Mouse (Mus musculus) monocyte, adult 5-6 weeks (primary cell): ENCODE results near the gene Ank3. TPM values are rescaled to one million over a fixed set of nuclear protein-coding genes. Genes with fewer than 3 reads are reported as not detected.

Experiments used
- ATAC-seq: fragments of 153-309, 156-312 bp; replicated peaks from 2 replicates; pipeline ENCODE4 v1.8.0; 2017; ENCODE audit warnings: mild to moderate bottlenecking; ENCODE audit not compliant: low TSS enrichment, insufficient number of reproducible peaks, severe bottlenecking, poor library complexity, low FRiP score
- total RNA-seq: library from RNA; stranded (forward); fragments of 200-1000, 200-491, 200-594 nt; gene quantifications from 3 replicates; pipeline ENCODE4 v1.2.3, GENCODE M21; 2017

Gene Ank3
- total RNA-seq, 1 experiment from 2014 or later = not detected

DNA sequence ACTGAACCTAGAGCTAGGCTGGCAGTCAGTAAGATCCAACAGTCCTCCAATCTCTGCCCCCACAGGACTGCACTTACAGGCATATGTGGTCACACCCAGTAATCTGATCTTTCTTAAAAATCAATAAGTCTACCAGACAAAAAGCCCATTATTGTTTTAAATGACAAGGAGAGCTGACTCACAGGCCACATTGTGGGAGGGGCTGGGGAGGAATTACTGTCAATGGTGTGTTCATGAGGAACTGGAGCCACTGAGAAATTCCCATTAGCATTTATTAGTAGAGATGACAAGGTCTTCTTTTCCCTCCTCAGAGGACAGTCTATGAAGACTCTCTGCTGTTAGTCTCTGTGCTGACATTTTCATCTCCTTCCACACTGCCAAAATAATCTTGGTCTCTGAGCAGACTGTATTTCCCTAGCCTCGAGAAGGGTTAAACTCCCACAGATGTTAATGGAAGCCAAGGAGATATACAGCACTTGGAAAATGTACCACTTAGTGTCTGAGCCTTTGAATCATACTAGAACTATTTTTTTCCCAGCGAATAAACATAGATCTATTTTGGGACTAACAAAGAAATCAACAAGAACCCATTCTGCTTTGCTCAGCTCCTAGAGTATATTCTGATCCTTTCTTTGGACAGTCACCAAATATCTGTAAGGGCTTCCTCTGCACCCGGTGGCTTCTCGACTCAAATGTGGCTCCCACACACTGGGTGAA, 358.5 kb downstream of the Ank3 start:
- ATAC-seq = no peak

DNA sequence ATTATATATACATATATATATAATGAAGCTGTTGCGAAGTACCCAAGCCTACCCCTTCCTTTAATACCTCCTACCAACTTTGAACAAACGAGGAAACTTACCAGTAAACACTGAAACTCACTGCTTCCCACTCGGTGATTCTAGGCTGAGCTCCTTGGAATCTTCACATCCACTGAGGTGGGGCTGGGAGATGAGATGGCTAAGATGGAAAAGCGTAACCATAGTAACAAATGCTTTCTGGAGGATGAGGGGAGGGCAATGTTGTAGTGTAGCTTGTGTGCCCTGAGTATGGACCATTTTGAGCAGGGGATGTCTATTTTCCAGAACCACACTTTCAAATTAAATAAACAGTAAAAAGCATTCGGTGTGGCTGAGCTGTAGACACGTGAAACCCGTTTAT, 364.4 kb downstream of the Ank3 start:
- no peak for ATAC-seq

DNA sequence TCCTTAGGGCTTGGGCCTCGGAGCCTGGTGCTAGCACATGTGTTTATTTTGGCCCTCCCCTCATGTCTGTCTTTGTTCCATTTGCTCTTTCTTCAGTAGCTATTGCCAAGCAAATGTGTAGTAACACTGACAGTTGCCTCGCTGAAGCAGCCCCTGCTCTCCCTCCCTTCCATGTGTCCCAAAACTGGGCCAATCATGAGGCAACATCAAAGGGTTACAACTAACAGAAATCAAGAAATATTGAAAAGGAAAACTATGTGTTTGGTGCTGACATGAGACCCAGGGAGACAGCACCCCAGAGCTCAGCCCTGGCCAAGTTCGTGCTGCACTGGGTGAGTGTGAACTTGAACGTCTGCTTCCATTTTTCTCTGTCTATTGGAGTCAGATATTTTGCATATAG, 365.8 kb downstream of the Ank3 start:
- ATAC-seq = no peak

DNA sequence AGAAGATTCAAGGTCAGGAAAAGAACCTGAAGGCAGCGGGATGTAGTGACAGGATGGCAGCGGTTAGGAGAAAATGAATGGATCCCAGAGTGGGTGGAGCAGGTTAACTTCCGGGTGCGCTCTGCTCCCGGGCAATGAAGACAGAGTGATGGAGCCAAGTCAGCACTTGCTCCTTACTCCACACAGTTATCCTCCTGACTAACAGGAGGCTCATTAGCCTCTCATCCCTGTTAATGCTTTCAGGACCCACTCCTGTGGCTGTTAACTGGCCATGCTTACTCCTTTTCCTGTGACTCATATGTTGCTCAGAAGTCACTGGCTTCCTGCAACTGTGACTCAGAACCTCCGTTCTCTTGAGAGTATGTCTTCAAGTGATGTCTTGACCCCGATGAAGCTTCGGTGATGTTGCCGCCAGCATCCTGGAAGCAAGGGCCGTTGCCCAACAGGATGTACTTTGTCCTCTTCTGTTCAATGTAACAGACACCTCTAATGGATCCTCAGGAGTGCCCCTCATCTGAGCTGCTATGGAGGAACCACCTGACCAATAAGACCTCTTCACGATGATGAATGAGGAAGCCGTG, 378.6 kb downstream of the Ank3 start:
- no peak for ATAC-seq

DNA sequence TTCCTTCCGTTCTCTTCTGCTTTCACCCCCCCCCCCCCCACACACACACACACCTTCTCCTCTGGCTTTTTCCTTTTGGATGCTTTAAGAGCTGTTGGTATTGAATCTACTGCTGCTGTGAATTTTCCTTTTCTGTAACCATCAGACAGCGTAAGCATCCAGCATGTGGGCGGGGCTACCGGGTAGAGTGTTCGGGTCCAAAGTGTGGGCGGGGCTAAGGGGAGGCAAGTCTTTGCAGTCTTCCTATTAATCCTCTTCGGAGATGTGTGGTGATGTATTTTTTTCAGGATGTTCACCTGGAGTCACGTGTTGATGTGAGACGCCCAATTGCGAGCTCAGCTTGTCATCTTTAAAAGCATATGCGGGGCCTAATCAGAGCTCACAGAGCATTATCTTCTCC, 379.2 kb downstream of the Ank3 start:
- ATAC-seq = no peak

DNA sequence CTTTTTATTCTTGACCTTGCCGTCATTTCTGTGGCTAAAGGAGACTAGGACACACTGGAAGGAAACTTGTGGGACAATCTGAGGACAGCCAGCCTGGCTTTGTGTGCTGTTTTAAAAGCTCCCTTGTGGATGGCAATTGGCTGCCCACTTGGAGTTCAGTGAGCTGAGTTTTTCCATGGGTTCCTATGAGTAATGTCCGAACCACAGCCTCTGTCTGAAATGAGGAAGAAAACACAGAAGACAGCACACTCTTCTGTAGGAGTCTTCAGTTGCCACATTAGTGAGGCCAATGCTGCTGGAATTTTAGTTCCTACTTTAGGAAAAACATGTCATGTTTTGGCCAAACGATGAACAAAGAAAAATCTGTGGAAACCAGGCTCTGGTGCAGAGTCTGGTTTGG, 380.7 kb downstream of the Ank3 start:
- ATAC-seq = no peak

DNA sequence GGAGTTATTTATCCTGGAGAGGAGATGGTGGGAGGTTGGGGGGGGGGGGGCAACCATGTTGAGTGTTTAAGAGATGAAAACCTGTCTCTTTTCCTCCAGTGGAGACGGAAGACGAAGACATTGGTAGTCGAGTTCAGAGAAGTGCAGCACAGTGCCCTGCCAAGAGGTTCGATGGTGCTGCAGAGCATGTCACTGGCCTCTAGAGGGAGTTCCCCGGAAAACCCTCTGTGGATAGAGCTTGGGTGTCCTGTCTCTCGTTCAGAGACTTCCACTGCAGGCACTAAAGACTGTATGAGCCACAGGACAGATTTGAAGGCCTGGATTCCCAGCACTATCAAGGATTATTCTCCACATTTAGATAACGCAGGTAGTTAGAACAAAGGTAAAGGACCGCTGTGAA, 382.9 kb downstream of the Ank3 start:
- no peak for ATAC-seq

DNA sequence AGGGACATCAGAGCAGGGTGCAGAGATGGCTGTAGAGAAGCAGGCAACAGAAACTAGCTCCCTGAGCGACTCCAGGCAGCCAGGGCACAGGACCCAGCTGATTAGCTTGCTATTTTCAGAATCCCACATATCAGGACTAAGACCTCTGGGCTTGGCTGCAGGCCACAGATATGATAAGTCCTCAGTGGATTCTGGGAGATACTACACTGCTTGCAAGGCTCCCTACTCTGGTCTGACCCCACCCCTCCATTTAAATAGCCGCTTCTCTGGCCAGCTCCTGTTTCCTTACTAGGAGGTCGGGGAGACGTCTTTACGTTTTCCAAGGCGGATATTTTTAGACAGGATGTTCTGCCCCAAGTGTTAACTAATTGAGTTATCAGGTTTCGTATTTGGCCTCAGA, 386.7 kb downstream of the Ank3 start:
- no peak for ATAC-seq

DNA sequence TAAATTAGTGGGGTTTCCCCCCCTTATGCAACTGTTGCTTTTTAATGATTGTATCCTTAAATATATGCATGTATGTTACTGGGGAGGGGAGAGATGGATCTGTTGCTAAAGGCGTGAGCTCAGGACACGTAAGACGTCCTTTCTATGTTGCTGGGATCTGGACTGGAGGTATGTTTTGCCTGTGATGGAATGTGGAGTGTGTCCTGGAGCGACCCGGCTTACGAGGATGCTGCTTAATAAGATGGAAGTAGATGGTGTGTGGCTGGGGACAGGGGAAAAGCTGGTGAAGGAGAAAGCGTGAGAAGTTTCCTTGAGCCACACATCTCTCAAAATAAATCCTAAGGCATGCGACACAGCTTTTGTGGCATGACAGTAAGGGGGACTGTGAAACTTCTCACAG, 387.1 kb downstream of the Ank3 start:
- no peak for ATAC-seq

DNA sequence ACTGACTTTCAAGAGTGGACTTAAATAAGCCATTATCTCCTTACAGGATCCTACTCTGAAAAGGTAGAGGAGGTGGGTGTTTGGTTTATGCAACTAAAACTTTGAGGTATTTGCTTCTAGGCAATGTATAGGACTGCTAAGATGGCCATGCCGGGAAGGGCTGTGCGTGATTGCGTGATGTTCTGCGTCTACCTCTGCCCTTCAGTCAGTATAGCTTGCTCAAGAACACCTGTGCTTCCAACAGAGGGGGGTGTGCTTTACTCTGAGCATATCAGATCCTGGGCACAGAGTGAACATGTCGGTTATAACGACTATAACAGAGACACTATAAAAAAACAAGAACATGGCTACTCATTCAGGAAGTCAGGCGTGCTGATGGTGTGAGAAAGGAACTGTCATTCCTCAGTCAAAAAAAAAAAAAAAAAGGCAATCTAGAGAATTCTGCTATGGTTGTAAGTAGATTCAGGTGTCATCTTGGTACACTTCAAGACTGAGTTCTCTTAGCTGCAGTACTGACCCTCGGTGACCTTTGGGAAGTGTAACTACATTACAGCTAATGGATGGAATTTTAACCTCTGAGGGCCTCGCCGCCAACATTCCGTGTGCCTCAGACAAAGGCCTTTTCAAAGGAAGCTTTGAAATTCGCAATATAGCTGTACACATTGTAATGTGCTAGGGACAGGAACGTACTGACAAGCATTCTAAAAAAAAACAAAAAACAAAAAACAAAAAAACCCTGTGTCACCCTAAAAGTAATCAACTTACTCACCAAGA, 387.8 kb downstream of the Ank3 start:
- no peak for ATAC-seq

DNA sequence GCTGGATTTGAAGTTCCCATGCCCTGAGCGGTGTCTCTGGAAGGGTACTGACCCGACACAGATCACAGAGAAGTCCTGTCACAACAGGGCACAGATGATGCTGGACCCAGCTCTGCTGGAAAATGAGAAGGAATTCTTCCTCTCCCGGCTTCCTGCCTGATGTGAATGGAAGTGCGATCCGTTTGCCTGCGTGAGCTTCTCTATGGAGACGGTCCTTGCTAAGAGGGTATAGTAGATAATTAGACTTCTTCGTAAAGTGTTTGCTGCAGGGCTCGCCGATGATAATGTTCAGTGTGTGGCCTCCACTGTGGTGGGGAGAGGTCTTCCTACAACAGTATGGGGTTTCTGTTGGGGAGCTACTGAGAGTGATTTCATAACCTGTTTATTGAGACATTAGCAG, 388.8 kb downstream of the Ank3 start:
- ATAC-seq = no peak

DNA sequence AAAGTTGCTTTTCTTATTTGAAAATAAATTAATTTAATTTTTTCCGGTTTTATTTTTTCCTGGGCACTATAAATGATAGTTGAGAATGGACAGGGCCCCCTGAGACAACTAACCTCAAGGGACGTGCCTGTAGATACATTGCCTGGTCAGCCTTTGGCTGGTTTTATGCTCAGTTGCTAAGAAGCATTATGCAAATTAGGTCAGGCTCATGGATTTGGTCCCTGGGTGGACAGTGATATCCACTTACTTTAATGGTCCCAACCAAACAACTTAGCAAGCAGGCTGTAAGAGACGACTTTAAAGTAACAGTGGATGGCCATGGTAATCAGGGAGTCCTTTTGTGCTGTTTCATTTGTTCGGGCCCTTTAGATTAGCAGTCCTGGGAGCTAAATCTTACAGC, 392.0 kb downstream of the Ank3 start:
- no peak for ATAC-seq

DNA sequence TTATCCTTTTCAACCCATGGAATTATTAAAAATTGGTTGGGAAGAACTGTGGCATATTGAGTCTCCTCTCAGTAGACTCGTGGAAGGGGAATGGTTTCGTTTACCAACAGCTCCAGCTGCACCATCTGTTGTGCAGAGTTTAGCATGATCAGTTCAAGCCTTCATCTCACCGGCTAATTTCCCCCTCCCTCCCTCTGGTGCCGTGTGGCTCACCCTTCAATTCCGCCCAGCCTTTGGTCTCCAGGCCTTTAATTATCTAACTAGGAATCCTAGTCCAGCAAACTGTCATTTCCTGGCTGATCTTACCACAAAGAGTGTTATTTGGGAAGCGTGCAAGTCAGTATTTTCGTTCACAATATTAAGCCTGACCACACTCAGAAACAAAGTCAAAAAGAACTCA, 393.4 kb downstream of the Ank3 start:
- ATAC-seq = no peak

DNA sequence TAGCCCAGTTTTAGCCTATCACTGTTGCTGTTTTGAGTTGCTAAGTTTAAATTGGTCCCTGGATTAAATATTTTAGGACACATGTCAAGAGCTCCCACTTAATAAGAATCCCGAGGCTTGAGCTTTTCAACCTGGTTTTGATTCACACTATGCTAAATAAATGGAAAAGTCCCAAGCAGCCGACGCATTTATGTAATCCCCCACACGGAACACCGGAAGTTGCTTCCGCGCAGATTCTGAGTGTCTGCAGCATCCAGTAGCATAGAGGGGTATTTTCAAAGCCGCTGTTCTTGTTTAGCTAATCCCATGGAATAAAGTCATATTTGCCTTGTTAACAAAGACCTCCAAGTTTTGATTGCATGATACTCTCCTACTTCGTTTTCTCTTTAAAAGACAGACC, 393.8 kb downstream of the Ank3 start:
- no peak for ATAC-seq

DNA sequence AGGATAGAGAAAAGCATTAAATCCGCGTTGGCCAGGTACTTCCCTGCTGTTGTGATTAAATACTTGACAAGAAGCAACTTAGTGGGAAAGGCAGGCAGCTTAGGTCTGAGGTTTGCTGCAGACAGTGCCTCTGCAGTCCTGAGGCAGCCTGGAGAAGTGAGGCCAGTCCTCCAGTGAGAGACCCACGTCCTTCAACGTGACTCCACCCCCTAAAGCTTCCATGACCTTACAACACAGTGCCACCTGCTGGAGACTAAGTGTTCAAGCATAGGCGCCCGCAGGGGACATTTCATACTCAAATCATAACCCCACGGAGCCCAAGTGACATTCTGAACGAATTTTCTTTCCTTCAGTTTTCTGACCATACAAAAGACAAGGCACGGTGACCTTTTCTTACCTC, 394.5 kb downstream of the Ank3 start:
- ATAC-seq = no peak

DNA sequence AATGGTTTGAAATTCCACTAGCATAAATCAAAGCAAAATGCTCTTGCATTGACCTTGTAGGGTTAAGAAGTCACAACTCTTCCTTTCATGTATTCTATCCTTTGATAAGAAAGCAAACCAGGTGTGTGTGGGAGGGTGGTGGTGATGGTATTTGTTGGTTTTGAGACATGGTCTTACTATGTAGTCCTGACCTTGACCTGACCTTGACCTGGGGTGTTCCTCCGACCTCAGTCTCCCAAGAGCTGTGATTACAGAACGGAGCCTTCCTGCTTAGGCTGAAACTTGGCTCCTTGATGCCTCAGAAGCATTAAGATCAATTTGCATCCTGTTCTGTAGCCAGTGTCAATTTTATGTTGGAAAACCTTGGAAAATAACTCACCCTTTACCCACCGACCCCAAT, 397.1 kb downstream of the Ank3 start:
- no peak for ATAC-seq

DNA sequence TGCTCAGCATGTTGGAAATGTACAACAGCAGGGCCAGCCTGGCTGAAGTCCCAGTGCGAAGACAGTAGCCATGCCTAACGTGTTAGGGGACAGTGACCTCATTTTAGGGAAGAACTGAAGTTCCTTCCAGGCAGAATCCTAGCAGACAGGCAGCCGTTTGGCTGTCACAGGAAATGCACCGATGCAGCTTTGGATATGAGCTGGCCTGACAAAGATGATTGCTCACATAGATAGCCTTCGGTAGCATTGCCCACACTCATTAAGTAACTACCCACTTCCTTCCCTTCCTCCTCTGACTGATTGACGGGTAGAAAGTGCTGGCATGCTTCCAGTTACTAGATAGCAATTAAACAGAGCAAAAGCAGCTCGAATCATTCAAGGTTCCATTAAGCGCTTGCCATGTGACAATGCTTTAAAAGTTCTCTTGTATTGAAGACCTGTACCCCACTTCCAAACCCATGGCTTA, 397.9 kb downstream of the Ank3 start:
- no peak for ATAC-seq

DNA sequence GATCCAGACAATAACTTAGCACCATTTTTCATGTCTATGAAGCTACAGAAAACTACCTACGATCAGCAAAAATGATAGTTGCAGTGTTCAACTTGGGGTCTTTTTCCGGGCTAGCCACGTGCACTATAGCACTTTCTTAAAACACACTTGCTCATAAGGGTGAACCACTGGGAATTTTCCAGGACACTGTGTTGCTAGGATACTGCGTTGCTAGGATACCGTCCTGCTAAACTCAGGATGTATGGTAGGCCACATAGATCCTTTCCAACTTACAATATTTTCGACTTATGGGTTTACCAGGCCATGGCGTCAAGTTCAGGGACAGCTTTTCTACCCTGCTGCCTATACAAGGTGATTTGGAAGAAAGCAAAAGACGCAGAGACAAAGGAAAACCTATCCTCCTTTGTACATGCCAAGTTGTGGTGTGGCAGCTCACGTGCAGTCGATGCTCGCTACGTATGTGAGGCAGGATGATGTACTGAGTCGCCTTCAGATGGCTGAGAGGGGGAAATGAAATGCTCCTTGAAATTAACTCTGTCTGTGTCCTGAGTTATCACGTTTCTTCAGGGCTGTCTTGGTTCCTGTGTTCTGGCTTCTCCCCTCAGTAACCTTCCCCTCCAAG, 404.7 kb downstream of the Ank3 start:
- ATAC-seq = no peak

DNA sequence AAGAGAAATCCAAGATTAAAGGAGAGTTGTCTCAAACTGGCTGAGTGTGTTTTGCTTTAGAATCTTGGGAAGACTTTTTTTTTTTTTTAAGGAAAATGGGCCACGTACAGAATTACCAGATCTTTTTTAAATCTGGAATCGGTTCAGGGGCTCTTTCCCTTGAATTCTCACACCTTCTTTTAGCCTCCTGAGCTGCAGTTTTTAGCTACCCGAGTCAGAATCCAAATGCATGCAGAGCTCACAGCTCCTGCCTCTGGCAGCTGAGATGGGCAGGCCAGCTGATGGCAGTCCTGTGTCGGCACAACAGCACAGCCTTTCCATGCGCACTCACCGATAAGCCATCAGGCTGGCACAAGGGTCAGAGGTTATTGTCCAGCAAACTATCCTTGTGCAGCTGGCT, 406.0 kb downstream of the Ank3 start:
- no peak for ATAC-seq

DNA sequence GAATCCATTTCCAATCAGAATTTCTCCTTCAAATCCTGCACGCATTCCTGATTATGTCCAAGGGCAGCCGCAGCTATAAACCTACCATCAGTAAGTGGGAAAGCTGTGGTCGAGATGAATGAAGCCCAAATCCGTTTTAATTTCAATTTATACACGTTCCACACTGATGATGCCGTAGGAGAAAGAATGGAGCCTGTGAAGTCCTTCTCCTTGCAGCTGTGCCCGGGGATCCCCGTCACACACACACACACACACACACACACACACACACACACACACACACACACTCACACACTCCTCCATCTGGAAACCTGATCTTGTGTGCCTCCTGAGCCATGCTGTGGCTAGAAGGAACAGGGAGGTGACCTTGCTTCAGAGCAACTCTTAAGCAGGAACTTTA, 412.2 kb downstream of the Ank3 start:
- no peak for ATAC-seq
